Mouse (Mus musculus) activated CD4-positive, CD25-positive, alpha-beta regulatory T cell, adult 4 months (primary cell): ENCODE results near the gene Erc1. TPM values are rescaled to one million over a fixed set of nuclear protein-coding genes. Genes with fewer than 3 reads are reported as not detected.

ENCODE experiments used
- polyA plus RNA-seq, 2 experiments: library from polyadenylated mRNA; unstranded; fragments of 100-300 nt; shearing (Covaris generic); gene quantifications; one replicate each; pipeline ENCODE4 v1.2.1; 2017

The Erc1 gene
- polyA plus RNA-seq, 2 experiments from 2014 or later: 4.7 to 6.6 TPM

Other genes with a start within 250 kb of the Erc1 start
- gene Rad52, start 54.5 kb upstream of the Erc1 start, polyA plus RNA-seq: 10 to 100 TPM; 50.5 to 53.0 TPM
- 100 to 1,000 TPM in 1 of 2 experiments, 10 to 100 TPM in 1; 91.0 to 116 TPM for gene Wnk1, start 190.5 kb upstream of the Erc1 start, polyA plus RNA-seq
- 1 to 10 TPM; 2.3 to 2.9 TPM for gene Ninj2, start 245.2 kb upstream of the Erc1 start, polyA plus RNA-seq